Mouse (Mus musculus): Measurements from ENCODE around the gene Pgls.

DNA sequence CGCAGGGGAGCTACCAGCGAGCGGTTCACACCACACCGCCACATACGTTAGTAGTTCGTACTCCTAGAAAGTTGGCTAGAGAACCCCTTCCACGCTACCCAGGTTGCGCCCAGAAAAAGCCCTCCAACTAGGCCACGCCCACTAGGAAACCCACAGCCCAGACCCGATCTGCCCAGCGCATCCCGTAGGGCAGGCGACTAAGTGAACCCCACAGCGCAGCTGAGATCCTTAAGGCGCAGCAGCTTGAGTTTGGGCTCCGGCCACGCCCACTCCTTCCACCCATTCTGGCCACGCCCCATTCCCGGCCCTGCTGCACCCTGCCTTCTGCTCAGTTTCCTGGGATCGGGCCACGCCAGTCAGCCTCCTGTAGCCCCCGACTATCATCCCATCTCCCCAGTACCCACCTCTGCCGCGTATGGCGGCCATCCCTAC, 37.8 kb downstream of the Pgls start:
- TF ChIP-seq POLR2A (IDR thresholded peaks at IDR 0.05; ENCODE audit: insufficient read depth, low read depth, low read length), result no peak
- TF ChIP-seq CTCF (IDR thresholded peaks at IDR 0.05), result no peak
- no peak for TF ChIP-seq EP300 (IDR thresholded peaks at IDR 0.05; ENCODE audit: insufficient read depth, low read depth, low read length)

Measured in heart, adult 2 months (tissue).